ENCODE assay signal across 8 mouse cellular contexts in genomic region chr3:146150058-146150400, GRCm38 (mm10). TPM values are rescaled to one million over a fixed set of nuclear protein-coding genes. Genes with fewer than 3 reads are reported as not detected.
DNase-seq lines count a peak whose midpoint lies in the region; ATAC-seq lines count a peak whose summit lies in the region.

No protein-coding gene starts in this region.

- peaks cover 5% of the 10 kb centered on the region; the same call in 1 of the 2 replicates for H3K4me1 ChIP-seq in forebrain, embryonic 11.5 days (replicated peaks; ENCODE audit: control insufficient read depth, insufficient read depth, low read length)
- H3K4me1 ChIP-seq in limb, embryonic 12.5 days (replicated peaks), result peaks cover 22% of the 10 kb centered on the region
- peaks cover 27% of the 10 kb centered on the region for H3K4me1 ChIP-seq in midbrain, embryonic 10.5 days

- peak; percentile 60 for ATAC-seq in forebrain, embryonic 11.5 days (replicated peaks; ENCODE audit: low FRiP score)
- no peak; the same call in 1 of the 2 replicates for ATAC-seq in limb, embryonic 12.5 days (ENCODE audit: insufficient number of reproducible peaks, insufficient read depth, low FRiP score, low TSS enrichment, low read depth)

- H3K9me3 ChIP-seq in forebrain, embryonic 11.5 days (ENCODE audit: control insufficient read depth, low read length), result no peaks in the 10 kb centered on the region; the same call in 1 of the 2 replicates
- H3K9me3 ChIP-seq in limb, embryonic 12.5 days, result 0 out of 2 replicates have a peak, but pooled peaks cover 3% of the 10 kb centered on the region
- H3K9me3 ChIP-seq in midbrain, embryonic 10.5 days (replicated peaks), result no peaks in the 10 kb centered on the region

- peak overlapping the region; percentile 73 for H3K4me2 ChIP-seq in forebrain, embryonic 11.5 days (ENCODE audit: low read depth, low read length, severe bottlenecking)
- peak overlapping the region; percentile 96 for H3K4me2 ChIP-seq in limb, embryonic 12.5 days

- H3K4me3 ChIP-seq in forebrain, embryonic 11.5 days (ENCODE audit: low read depth, low read length), result peak overlapping the region; percentile 31
- peak overlapping the region; percentile 46 for H3K4me3 ChIP-seq in limb, embryonic 12.5 days (replicated peaks)
- peak overlapping the region; percentile 61 for H3K4me3 ChIP-seq in midbrain, embryonic 10.5 days

- intact Hi-C loops in heart, postnatal 36 days (cut with DNase I), result no loop called here

- no peak overlapping the region for H3K27ac ChIP-seq in forebrain, embryonic 11.5 days (ENCODE audit: low read depth, low read length)
- no peak overlapping the region for H3K27ac ChIP-seq in limb, embryonic 12.5 days
- H3K27ac ChIP-seq in midbrain, embryonic 10.5 days (replicated peaks), result no peak overlapping the region; the same call in 1 of the 2 replicates

- no peaks in the 10 kb centered on the region for H3K36me3 ChIP-seq in forebrain, embryonic 11.5 days (ENCODE audit: control insufficient read depth, insufficient read depth, low read length)
- H3K36me3 ChIP-seq in limb, embryonic 12.5 days, result no peaks in the 10 kb centered on the region
- no peaks in the 10 kb centered on the region for H3K36me3 ChIP-seq in midbrain, embryonic 10.5 days
- no peaks in the 10 kb centered on the region for H3K36me3 ChIP-seq in splenic B cell, adult 2 months (ENCODE audit: control insufficient read depth, insufficient read depth, low read length, poor library complexity, severe bottlenecking)

- peak overlapping the region; percentile 2; the same call in 1 of the 2 replicates for H3K9ac ChIP-seq in forebrain, embryonic 11.5 days (ENCODE audit: low read length)
- H3K9ac ChIP-seq in limb, embryonic 12.5 days (replicated peaks), result peak overlapping the region; percentile 60

- H3K27me3 ChIP-seq in forebrain, embryonic 11.5 days (ENCODE audit: control insufficient read depth, insufficient read depth, low read length), result 0 out of 2 replicates have a peak, but pooled peaks cover 6% of the 10 kb centered on the region
- peaks cover 24% of the 10 kb centered on the region for H3K27me3 ChIP-seq in limb, embryonic 12.5 days
- peaks cover 49% of the 10 kb centered on the region for H3K27me3 ChIP-seq in midbrain, embryonic 10.5 days (ENCODE audit: low read depth, poor library complexity, severe bottlenecking)
- H3K27me3 ChIP-seq in splenic B cell, adult 2 months (ENCODE audit: control insufficient read depth, insufficient read depth, low read length, poor library complexity, severe bottlenecking), result no peaks in the 10 kb centered on the region

- under 1% methylated on average over 26 of the region's 26 CpGs for WGBS in forebrain, embryonic 11.5 days
- under 1% methylated on average over 26 of the region's 26 CpGs for WGBS in limb, embryonic 12.5 days
- WGBS in midbrain, embryonic 10.5 days, result 2% methylated on average over 26 of the region's 26 CpGs

- DNase-seq in kidney, adult 18-20 months, result peak; percentile 38
- DNase-seq in kidney, adult 11 months, result no peak
- DNase-seq in forebrain, embryonic 11.5 days (ENCODE audit: low spot score), result peak; percentile 58
- DNase-seq in heart, postnatal 36 days, result peak; percentile 47 to 53
- peak; percentile 38 for DNase-seq in midbrain, embryonic 10.5 days (ENCODE audit: low spot score)
- DNase-seq in splenic B cell, adult 2 months (ENCODE audit: low read depth, low spot score), result peak; percentile 71
- no peak for DNase-seq in layer of hippocampus, adult 18-20 months (ENCODE audit: low spot score in 2 of 2)

RNA-seq across cellular contexts. Expression of gene Mcoln2, which starts 0.4 kb away (rescaled TPM):
- 0.11 and 0.27 TPM in 2 replicates for polyA plus RNA-seq in forebrain, embryonic 11.5 days (2014; fragmentation: Nextera tagmentation; extraction: Ambion mirVana)
- under 1 TPM; 0.22 to 0.25 TPM for total RNA-seq in heart, postnatal 36 days (2021)
- 0.60 and 0.70 TPM in 2 replicates for polyA plus RNA-seq in limb, embryonic 12.5 days (2016; fragmentation: Nextera tagmentation; extraction: Ambion mirVana)
- 0.20 and 0.29 TPM in 2 replicates for polyA plus RNA-seq in midbrain, embryonic 10.5 days (2016; fragmentation: Nextera tagmentation; extraction: Ambion mirVana)
- not detected for total RNA-seq in layer of hippocampus, adult 18-20 months (2021)

RNA-seq across cellular contexts. Expression of gene Mcoln3, which starts 32.8 kb away (rescaled TPM):
- polyA plus RNA-seq in forebrain, embryonic 11.5 days (2014; fragmentation: Nextera tagmentation; extraction: Ambion mirVana), result 3.7 and 4.8 TPM in 2 replicates
- total RNA-seq in heart, postnatal 36 days (2021), result not detected
- polyA plus RNA-seq in limb, embryonic 12.5 days (2016; fragmentation: Nextera tagmentation; extraction: Ambion mirVana), result 3.2 and 4.1 TPM in 2 replicates
- polyA plus RNA-seq in midbrain, embryonic 10.5 days (2016; fragmentation: Nextera tagmentation; extraction: Ambion mirVana), result 4.0 and 4.6 TPM in 2 replicates
- total RNA-seq in layer of hippocampus, adult 18-20 months (2021), result not detected

RNA-seq across cellular contexts. Expression of gene Wdr63, which starts 42.1 kb away (rescaled TPM):
- polyA plus RNA-seq in forebrain, embryonic 11.5 days (2014; fragmentation: Nextera tagmentation; extraction: Ambion mirVana), result 0.09 TPM in 1 of 2 replicates, not detected in the other
- total RNA-seq in heart, postnatal 36 days (2021), result not detected
- polyA plus RNA-seq in limb, embryonic 12.5 days (2016; fragmentation: Nextera tagmentation; extraction: Ambion mirVana), result not detected in 2 replicates
- polyA plus RNA-seq in midbrain, embryonic 10.5 days (2016; fragmentation: Nextera tagmentation; extraction: Ambion mirVana), result 0.17 and 0.19 TPM in 2 replicates
- total RNA-seq in layer of hippocampus, adult 18-20 months (2021), result 1 to 10 TPM; 1.1 TPM

Comparison
In these comparisons a context has a peak if more than half of its experiments do, and no peak if none do; other contexts are left out.
1. DNase-seq: peak in kidney, adult 18-20 months (single experiment), forebrain, embryonic 11.5 days (single experiment), heart, postnatal 36 days (2 of 2), midbrain, embryonic 10.5 days (single experiment) and splenic B cell, adult 2 months (single experiment); none in kidney, adult 11 months (single experiment) and layer of hippocampus, adult 18-20 months (0 of 2).
2. Peak in every context shown above with its lines, with median percentiles within 50 percentile points of each other: H3K4me3 ChIP-seq.